Mouse (Mus musculus) lung, adult 2 months (tissue): ENCODE measurements at regions not wholly inside any gene's neighbourhood (a gene's known extent, or its start where the extent isn't known, plus 50 kb on each side); places are given as distances from the start of the nearest gene placed in this dataset.

ENCODE experiments used
- CTCF ChIP-seq: fragments of 200-500 bp; IDR thresholded peaks from 2 replicates; pipeline ENCODE4 v1.5.1; 2011; ENCODE audit warnings: mild to moderate bottlenecking, low read length, control low read depth; ENCODE audit not compliant: insufficient read depth
- POLR2A ChIP-seq: fragments of 200-500 bp; IDR thresholded peaks from 2 replicates; pipeline ENCODE4 v1.6.1; 2011; ENCODE audit warnings: low read depth, mild to moderate bottlenecking, control low read depth, low read length, borderline replicate concordance; ENCODE audit errors: extremely low read depth

GRCm38 (mm10) chr5:75377311-75378300 is 197.1 kb upstream of the Kit start:
- TF ChIP-seq POLR2A (no peak), CTCF (no peak)
